Mouse (Mus musculus) hindbrain, embryonic 15.5 days (tissue): ENCODE data around the gene Abcf3. TPM values are rescaled to one million over a fixed set of nuclear protein-coding genes. Genes with fewer than 3 reads are reported as not detected.

Source experiments
- ATAC-seq: fragments of 200-750 bp; cut with Nextera tagmentation; 2 replicates; pipeline ENCODE4 v1.8.0; 2017; ENCODE audit warnings: low read depth, moderate number of reproducible peaks, moderate TSS enrichment; ENCODE audit not compliant: low FRiP score
- H3K27ac ChIP-seq: fragments of 300-500 bp; sonication (generic); replicated peaks from 2 replicates; pipeline ENCODE4 v1.5.1; 2015; ENCODE audit warnings: mild to moderate bottlenecking, inconsistent platforms
- H3K27me3 ChIP-seq: fragments of 300-500 bp; sonication (generic); 2 replicates; pipeline ENCODE4 v1.6.1; 2015; ENCODE audit warnings: control low read depth, inconsistent platforms
- H3K36me3 ChIP-seq: fragments of 300-500 bp; sonication (generic); 2 replicates; pipeline ENCODE4 v1.6.1; 2015; ENCODE audit warnings: control low read depth, inconsistent platforms
- H3K4me1 ChIP-seq: fragments of 300-500 bp; sonication (generic); replicated peaks from 2 replicates; pipeline ENCODE4 v1.6.1; 2015; ENCODE audit warnings: control low read depth, inconsistent platforms
- H3K4me2 ChIP-seq: fragments of 300-500 bp; sonication (generic); 2 replicates; pipeline ENCODE4 v1.6.1; 2015; ENCODE audit warnings: moderate library complexity, mild to moderate bottlenecking, inconsistent platforms
- H3K4me3 ChIP-seq: fragments of 300-500 bp; sonication (generic); 2 replicates; pipeline ENCODE4 v1.5.1; 2015; ENCODE audit warnings: mild to moderate bottlenecking, inconsistent platforms
- H3K9ac ChIP-seq: fragments of 300-500 bp; sonication (generic); 2 replicates; pipeline ENCODE4 v1.6.1; 2015; ENCODE audit warnings: inconsistent platforms
- H3K9me3 ChIP-seq: fragments of 300-500 bp; sonication (generic); 2 replicates; pipeline ENCODE4 v1.6.1; 2016; ENCODE audit warnings: control low read depth, inconsistent platforms
- WGBS: fragments of 180-500 bp; shearing (Covaris S2); methylation state at CpG from one replicate; pipeline ENCODE4 v1.1.7; 2015; 5-methylcytosine and 5-hydroxymethylcytosine counted together
- polyA plus RNA-seq: library from polyadenylated mRNA; unstranded; fragments of >200 nt; fragmentation: Nextera tagmentation; extraction: Ambion mirVana; gene quantifications from 2 replicates; pipeline ENCODE4 v1.2.1, GENCODE M21; 2015

The Abcf3 gene
- 80.6 and 81.7 TPM in 2 replicates for polyA plus RNA-seq

DNA sequence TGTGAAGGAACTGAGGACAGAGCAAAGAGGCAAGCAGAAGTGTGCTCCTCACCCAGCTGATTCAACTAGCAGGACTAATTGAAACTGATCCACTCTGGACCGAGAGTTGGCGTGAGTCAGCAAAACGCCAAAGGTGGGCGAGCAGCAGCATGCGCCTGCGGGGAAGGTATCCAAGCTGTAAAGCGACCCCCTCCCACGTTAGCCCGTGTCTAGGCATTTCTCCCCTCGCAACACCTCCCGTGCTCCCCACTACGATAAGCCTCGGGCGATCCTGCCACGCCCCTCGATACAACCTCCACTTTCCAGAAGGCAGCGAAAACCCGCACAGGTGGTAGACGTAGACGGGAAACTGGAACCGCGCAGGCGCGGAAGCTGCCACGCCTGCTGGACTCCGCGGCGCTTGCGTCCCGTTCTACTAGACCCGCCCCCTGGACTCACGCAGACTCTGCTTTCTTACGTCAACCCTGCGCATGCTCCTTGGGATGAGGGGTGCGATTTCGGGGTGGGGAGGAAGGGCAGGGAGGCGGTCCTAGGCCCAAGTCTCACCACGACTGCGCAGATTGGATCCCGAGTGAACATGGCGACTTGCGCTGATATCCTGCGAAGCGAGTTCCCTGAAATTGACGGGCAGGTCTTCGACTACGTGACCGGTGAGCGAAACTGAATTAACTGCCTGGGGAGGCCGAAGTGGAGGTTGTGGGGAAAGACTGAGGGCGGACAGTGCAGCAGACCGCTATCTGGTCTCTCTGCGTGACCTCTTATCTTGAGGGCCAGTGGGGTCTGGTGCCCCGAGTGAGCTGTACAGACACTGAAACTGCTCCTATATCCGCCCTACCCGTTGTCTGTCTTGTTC, at the start of gene Abcf3:
Abcf3 (plus strand) TSS at position 482 of the 853 bp plus-strand sequence.
- Histone ChIP-seq H3K4me3 (peak within 1 kb of the TSS; percentile 60), H3K9ac (peak within 1 kb of the TSS; percentile 63), H3K4me1 (peaks cover 19% of the 10 kb centered on the region), H3K9me3 (no peaks in the 10 kb centered on the region), H3K4me2 (peak within 1 kb of the TSS; percentile 70), H3K27ac (peak within 1 kb of the TSS; percentile 77), H3K36me3 (peaks cover 54% of the 10 kb centered on the region), H3K27me3 (no peaks in the 10 kb centered on the region)
- under 1% methylated on average over 56 of the region's 56 CpGs for WGBS
- ATAC-seq = peak; percentile 99

DNA sequence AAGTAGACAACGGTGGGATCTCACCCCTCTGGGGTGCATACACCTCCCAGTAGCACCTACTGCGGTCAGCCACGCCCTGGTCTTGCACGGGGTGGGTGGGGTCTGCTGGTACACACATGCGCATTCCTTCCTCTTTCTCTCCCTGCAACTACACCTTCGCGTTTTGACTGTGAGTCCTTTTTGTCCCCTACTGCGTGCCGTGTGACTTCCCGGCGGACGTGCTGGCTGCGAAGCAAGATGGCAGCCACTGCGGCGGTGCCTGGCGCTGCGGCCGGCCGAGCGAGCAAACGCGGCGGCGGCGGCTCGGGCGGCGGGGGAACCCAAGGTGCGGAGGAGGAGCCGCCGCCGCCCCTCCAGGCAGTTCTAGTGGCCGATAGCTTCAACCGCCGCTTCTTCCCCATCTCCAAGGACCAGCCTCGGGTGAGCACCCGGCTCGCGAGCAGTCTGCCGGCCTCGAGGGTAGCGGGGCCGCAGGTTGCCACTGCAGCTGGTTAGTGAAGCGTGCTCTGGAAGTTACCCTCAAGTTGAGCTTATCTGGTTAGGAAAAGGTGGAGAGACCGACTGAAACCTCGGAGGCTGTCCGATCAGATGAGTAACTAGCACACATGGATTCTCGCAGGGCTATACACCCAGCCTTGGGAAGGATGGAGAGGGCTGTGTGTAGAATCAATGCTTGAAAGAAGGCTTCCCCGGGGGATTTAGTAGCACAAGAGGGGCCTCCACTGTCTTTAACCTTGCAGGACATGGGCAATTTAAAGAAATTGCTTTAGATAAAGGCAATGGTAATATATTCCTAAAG, 49.5 kb upstream of the Abcf3 start, which contains the start of gene Eif2b5:
Eif2b5 (plus strand) TSS at position 141 of the 799 bp plus-strand sequence.
- Histone ChIP-seq H3K4me1 (peaks cover 23% of the 10 kb centered on the region), H3K4me3 (peak within 1 kb of the TSS; percentile 71), H3K9me3 (no peaks in the 10 kb centered on the region), H3K36me3 (peaks cover 35% of the 10 kb centered on the region), H3K27ac (peak within 1 kb of the TSS; percentile 80), H3K27me3 (no peaks in the 10 kb centered on the region), H3K9ac (peak within 1 kb of the TSS; percentile 80), H3K4me2 (peak within 1 kb of the TSS; percentile 72)
- peak; percentile 94 for ATAC-seq
- 0% methylated on average over 48 of the region's 49 CpGs for WGBS

DNA sequence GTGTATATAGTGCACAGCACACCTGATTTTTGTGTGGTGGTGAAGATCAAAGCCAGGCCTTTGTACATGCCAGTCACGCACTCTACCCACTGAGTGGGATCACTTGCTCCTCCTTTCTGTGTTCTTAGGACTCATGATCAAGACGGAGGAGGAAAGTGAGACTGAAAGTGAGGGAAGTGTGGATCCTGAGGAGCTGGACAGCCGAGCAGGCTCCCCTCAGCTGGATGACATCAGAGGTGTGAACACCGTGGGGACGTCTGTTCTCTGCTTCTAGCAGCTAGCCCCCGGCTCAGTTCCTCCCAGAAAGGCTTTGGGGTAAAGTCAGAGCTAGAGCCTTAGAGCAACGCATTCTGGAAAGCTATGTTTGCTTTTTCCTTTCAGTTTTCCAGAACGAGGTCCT, 42.4 kb upstream of the Abcf3 start:
- no peak overlapping the region for H3K27ac ChIP-seq
- H3K9me3 ChIP-seq = no peaks in the 10 kb centered on the region
- H3K4me3 ChIP-seq = no peak overlapping the region
- H3K9ac ChIP-seq = no peak overlapping the region
- peaks cover 97% of the 10 kb centered on the region for H3K36me3 ChIP-seq
- ATAC-seq = no peak
- no peak overlapping the region for H3K4me2 ChIP-seq
- WGBS = 91% methylated on average over 8 of the region's 8 CpGs
- no peaks in the 10 kb centered on the region for H3K27me3 ChIP-seq
- H3K4me1 ChIP-seq = no peaks in the 10 kb centered on the region

DNA sequence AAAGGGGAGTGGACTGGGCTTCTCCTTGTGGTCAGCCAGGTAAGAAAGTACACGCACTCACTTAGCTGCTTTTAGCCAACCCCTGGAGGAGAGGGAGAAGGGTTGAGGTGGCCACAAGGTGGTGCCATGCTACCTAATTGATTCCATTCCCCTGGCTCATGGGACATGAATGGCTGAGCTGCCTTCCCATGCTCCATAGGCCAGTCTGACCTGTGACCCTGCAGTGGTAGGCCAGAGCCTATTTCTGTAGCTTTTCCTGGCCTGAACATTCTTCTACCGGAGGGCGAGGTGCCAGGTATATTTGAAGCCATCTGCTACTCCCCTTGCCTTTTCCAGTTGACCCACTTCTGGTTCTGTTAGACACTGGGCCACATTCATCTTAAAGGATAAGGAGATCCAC, 39.0 kb upstream of the Abcf3 start:
- WGBS = 91% methylated on average over 3 of the region's 3 CpGs
- no peak overlapping the region for H3K4me2 ChIP-seq
- H3K4me3 ChIP-seq = no peak overlapping the region
- no peaks in the 10 kb centered on the region for H3K9me3 ChIP-seq
- no peaks in the 10 kb centered on the region for H3K4me1 ChIP-seq
- peaks cover 71% of the 10 kb centered on the region for H3K36me3 ChIP-seq
- no peaks in the 10 kb centered on the region for H3K27me3 ChIP-seq
- ATAC-seq = no peak
- no peak overlapping the region for H3K9ac ChIP-seq
- no peak overlapping the region for H3K27ac ChIP-seq

DNA sequence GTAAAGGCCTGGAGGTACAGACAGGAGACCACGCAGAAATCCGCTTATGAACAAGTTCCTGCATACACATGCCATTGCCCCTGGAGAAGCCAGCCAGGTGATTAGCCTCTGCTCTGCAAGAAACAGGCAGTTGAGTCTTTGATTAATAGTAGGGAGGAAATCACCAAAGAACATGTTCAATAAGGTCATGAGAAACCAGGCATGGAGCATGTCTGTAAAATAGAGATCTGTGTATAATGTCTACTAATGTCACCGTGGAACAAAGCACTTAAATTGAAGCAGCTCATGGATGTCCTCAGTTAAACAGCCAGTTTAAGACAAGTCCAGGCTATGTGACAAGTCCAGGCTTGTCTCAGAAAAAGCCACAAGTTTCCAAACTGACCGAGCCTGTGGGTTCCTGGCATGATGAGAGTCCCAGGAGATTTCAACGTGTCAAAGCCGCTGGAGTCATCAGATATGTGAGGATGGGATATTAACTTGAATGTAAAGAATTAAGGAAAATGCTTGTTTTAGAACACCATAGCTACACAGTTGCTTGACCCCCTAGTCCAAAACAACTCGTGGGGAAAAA, 37.0 kb upstream of the Abcf3 start:
- no peak for ATAC-seq
- 92% methylated on average over 7 of the region's 7 CpGs for WGBS
- no peak overlapping the region for H3K27ac ChIP-seq
- H3K4me1 ChIP-seq = peaks cover 6% of the 10 kb centered on the region
- no peak overlapping the region for H3K9ac ChIP-seq
- no peaks in the 10 kb centered on the region for H3K27me3 ChIP-seq
- peaks cover 52% of the 10 kb centered on the region for H3K36me3 ChIP-seq
- H3K4me2 ChIP-seq = no peak overlapping the region
- no peaks in the 10 kb centered on the region for H3K9me3 ChIP-seq
- H3K4me3 ChIP-seq = no peak overlapping the region

DNA sequence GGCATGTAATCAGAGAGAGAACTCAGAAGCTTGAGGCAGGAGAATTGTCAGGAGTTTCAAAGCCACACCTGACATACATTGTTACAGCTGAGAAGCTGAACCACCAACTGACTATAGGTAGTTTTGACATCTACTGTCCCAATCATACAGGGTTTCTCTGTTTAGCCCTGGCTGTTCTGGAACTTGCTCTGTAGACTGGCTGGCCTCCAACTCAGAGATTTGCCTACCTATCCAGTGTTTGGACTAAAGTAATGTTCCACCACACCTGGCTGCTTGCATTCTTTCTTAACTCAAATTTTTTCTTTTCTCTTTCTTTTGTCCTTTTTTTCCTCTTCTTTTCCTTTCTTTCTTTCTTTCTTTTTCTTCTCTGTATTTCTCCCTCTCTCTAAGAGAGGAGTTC, 32.3 kb upstream of the Abcf3 start:
- peak overlapping the region; percentile 94 for H3K27ac ChIP-seq
- no peak for ATAC-seq
- peak overlapping the region; percentile 95 for H3K4me3 ChIP-seq
- H3K27me3 ChIP-seq = no peaks in the 10 kb centered on the region
- no peaks in the 10 kb centered on the region for H3K9me3 ChIP-seq
- peaks cover 7% of the 10 kb centered on the region for H3K36me3 ChIP-seq
- H3K4me1 ChIP-seq = peaks cover 35% of the 10 kb centered on the region
- peak overlapping the region; percentile 97 for H3K9ac ChIP-seq
- peak overlapping the region; percentile 71 for H3K4me2 ChIP-seq

DNA sequence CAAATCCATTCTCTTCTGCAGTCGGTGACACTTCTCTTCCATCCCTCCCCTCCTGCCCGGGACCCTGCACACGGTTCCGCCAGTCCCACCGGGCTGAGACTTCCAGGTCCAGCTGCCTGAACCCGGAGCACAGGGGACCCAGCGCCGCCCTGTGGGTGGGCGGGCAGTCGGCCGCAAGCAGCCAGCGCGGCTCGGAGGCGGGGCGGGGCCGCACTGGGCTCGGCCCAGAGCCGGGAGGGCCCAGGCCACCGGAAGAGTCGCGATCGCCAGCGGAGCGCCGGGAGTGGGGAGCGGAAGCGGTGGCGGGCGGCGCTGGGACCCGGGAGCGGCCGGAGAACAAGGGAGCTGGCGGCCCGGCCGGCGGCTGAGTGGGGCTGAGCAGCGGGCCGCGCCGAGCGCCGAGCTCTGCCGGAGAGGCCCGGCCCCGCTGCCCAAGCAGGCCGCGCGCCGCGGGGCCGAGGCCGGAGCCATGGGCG, 31.6 kb upstream of the Abcf3 start, which contains the start of gene Dvl3:
Dvl3 (plus strand) TSS at position 257 of the 476 bp plus-strand sequence.
- Histone ChIP-seq H3K4me1 (peaks cover 35% of the 10 kb centered on the region), H3K27me3 (no peaks in the 10 kb centered on the region), H3K4me3 (peak within 1 kb of the TSS; percentile 95), H3K4me2 (peak within 1 kb of the TSS; percentile 71), H3K9me3 (no peaks in the 10 kb centered on the region), H3K27ac (peak within 1 kb of the TSS; percentile 94), H3K36me3 (0 out of 2 replicates have a peak, but pooled peaks cover 3% of the 10 kb centered on the region), H3K9ac (peak within 1 kb of the TSS; percentile 97)
- ATAC-seq = peak; percentile 95
- 0% methylated on average over 55 of the region's 55 CpGs for WGBS

DNA sequence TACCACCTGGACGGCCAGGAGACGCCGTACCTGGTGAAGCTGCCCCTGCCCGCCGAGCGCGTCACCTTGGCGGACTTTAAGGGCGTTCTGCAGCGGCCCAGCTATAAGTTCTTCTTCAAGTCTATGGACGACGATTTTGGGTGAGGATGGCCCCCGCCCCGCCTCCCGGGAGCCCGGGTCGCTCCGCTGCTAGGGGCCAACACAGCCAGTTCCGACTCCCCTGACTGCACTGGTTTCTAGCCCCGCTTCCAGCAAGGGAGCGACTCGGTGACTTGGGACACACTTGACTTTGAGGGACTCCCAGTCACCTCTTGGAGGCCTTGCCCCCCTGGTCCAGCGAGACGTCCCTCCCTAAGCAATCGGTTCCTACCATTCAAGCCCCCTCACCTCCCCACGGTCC, 31.2 kb upstream of the Abcf3 start:
- Histone ChIP-seq H3K36me3 (0 out of 2 replicates have a peak, but pooled peaks cover 4% of the 10 kb centered on the region), H3K9ac (peak overlapping the region; percentile 97), H3K27ac (peak overlapping the region; percentile 94), H3K4me1 (peaks cover 35% of the 10 kb centered on the region), H3K27me3 (no peaks in the 10 kb centered on the region), H3K9me3 (no peaks in the 10 kb centered on the region), H3K4me2 (peak overlapping the region; percentile 71), H3K4me3 (peak overlapping the region; percentile 95)
- WGBS = under 1% methylated on average over 26 of the region's 26 CpGs
- ATAC-seq = no peak; the same call in 1 of the 2 replicates

DNA sequence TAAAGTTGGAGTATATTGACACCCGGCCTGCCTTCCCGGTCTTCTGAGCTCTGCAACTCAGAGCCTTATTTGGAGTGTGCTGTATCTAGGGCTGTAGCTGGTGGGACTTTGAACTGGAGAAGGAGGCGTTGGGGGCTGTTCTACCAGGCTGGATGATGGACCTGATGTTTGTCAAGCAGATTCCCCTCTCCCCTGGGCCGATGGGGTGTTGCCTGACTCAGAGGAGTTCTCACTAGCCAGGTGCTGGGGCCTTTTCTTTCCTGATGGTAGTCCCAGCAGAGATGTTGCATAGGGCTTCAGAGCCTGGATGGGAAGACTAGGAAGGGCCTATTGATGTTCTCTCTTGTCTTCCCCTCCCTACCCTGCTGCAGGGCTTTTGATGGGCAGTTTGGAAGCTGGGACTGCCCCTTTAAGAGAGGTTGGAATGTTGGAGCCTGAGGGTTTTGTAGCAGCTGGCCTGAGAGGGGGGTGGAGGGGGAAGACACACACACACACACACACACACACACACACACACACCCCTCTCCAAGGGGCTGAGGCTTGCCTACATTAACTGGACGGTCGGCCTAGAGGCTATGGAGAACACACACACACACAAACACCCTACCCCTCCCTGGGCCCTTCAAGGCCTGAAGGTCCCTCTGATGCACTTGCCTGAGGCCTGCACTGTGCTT, 30.5 kb upstream of the Abcf3 start:
- Histone ChIP-seq H3K27me3 (no peaks in the 10 kb centered on the region), H3K9ac (peak overlapping the region; percentile 97), H3K27ac (peak overlapping the region; percentile 94), H3K4me1 (peaks cover 35% of the 10 kb centered on the region), H3K36me3 (0 out of 2 replicates have a peak, but pooled peaks cover 4% of the 10 kb centered on the region), H3K9me3 (no peaks in the 10 kb centered on the region), H3K4me2 (peak overlapping the region; percentile 71), H3K4me3 (peak overlapping the region; percentile 95)
- WGBS = 3% methylated on average over 6 of the region's 6 CpGs
- ATAC-seq = peak; percentile 28

DNA sequence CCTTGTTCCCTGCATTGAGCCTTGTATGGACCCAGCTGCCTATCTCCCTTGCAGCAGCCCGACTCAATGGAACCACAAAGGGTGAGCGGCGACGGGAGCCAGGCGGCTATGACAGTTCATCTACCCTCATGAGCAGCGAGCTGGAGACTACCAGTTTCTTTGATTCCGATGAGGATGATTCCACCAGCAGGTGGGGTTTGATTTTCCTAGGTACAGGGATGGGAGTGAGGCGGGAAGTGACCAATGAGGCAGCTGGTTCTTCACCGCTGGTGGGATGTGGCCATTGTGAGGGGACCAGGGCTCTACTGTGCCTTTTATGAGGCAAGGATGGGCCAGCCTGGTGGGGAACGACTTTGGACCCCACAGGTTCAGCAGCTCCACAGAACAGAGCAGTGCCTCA, 24.5 kb upstream of the Abcf3 start:
- Histone ChIP-seq H3K9me3 (no peaks in the 10 kb centered on the region), H3K9ac (no peak overlapping the region), H3K4me3 (no peak overlapping the region), H3K27me3 (no peaks in the 10 kb centered on the region), H3K27ac (no peak overlapping the region), H3K36me3 (peaks cover 61% of the 10 kb centered on the region), H3K4me1 (peaks cover 16% of the 10 kb centered on the region), H3K4me2 (no peak overlapping the region)
- WGBS = 84% methylated on average over 10 of the region's 10 CpGs
- ATAC-seq = no peak

DNA sequence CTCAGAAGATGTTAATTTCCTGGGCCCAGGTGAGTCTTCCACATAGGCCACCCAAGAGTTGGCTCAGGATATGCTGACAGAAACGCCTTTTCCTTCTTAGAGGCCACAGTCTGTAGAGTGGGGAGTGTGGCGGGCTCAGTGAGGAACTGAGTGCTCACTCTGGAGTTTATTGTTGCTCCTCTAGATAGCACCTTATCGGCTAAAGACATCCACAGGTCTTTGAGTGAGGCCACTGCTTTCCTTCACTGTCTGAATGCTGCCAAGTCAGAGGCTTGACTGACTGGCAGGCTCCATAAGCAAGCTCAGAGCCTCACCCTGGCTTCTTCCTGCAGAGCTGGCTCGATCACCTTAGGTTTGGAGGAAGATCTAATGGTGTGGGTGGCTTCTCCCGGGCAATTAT, 19.6 kb upstream of the Abcf3 start:
- no peak overlapping the region for H3K4me2 ChIP-seq
- H3K9ac ChIP-seq = no peak overlapping the region
- no peaks in the 10 kb centered on the region for H3K27me3 ChIP-seq
- no peaks in the 10 kb centered on the region for H3K4me1 ChIP-seq
- no peaks in the 10 kb centered on the region for H3K9me3 ChIP-seq
- 87% methylated on average over 5 of the region's 5 CpGs for WGBS
- H3K4me3 ChIP-seq = no peak overlapping the region
- ATAC-seq = no peak
- peaks cover 92% of the 10 kb centered on the region for H3K36me3 ChIP-seq
- H3K27ac ChIP-seq = no peak overlapping the region
